Mouse (Mus musculus): ENCODE measurements around the gene Mertk.
"Not testable (repeated sequence)": the region's sequence is repeated elsewhere in the genome, so short reads cannot be mapped to it uniquely, and the experiment has no call there.

GRCm38 (mm10) chr2:128693828-128694227 is 4.9 kb upstream of the Mertk start:
- TF ChIP-seq CTCF, EP300 (IDR thresholded peaks at IDR 0.05): not testable (repeated sequence)
